Comparison of ENCODE assay signal across 8 mouse cellular contexts in genomic region chr9:64050513-64051065, GRCm38 (mm10). TPM values are rescaled to one million over a fixed set of nuclear protein-coding genes. Genes with fewer than 3 reads are reported as not detected.
DNase-seq lines count a peak whose midpoint lies in the region; ATAC-seq lines count a peak whose summit lies in the region.

No protein-coding gene starts in this region.

- H3K36me3 ChIP-seq in limb, embryonic 12.5 days: no peaks in the 10 kb centered on the region
- H3K36me3 ChIP-seq in neural tube, embryonic 14.5 days (ENCODE audit: control insufficient read depth, insufficient read depth, low read length): no peaks in the 10 kb centered on the region

- H3K4me2 ChIP-seq in limb, embryonic 12.5 days: peak overlapping the region; percentile 71
- peak overlapping the region; percentile 47 for H3K4me2 ChIP-seq in neural tube, embryonic 14.5 days (ENCODE audit: low read depth, low read length)

- 30% methylated on average over 8 of the region's 8 CpGs for WGBS in limb, embryonic 12.5 days
- WGBS in neural tube, embryonic 14.5 days: 45% methylated on average over 8 of the region's 8 CpGs

- H3K27ac ChIP-seq in limb, embryonic 12.5 days: peak overlapping the region; percentile 59
- no peak overlapping the region for H3K27ac ChIP-seq in neural tube, embryonic 14.5 days (ENCODE audit: low read depth, low read length)

- ATAC-seq in limb, embryonic 12.5 days (ENCODE audit: insufficient number of reproducible peaks, insufficient read depth, low FRiP score, low TSS enrichment, low read depth): no peak
- ATAC-seq in neural tube, embryonic 14.5 days (ENCODE audit: low read depth): no peak

- peak; percentile 78 to 92 for DNase-seq in adrenal gland, adult (ENCODE audit: inconsistent age in 2 of 2, low spot score in 1 of 2)
- DNase-seq in adrenal gland, postnatal 4 days (ENCODE audit: low spot score in 2 of 2): no peak
- DNase-seq in R1 (ENCODE audit: low read depth, low spot score): peak; percentile 36
- peak; percentile 46 to 61 for DNase-seq in heart, adult 18-20 months
- no peak for DNase-seq in layer of hippocampus, adult 18-20 months (ENCODE audit: low spot score in 2 of 2)
- DNase-seq in testis, postnatal 14 days (ENCODE audit: low spot score): no peak

- peak overlapping the region; percentile 37; the same call in 1 of the 2 replicates for H3K4me3 ChIP-seq in limb, embryonic 12.5 days (replicated peaks)
- H3K4me3 ChIP-seq in neural tube, embryonic 14.5 days (ENCODE audit: low read depth, low read length): no peak overlapping the region

- peaks cover 24% of the 10 kb centered on the region for H3K4me1 ChIP-seq in limb, embryonic 12.5 days (replicated peaks)
- H3K4me1 ChIP-seq in neural tube, embryonic 14.5 days (ENCODE audit: control insufficient read depth, insufficient read depth, low read length): peaks cover 5% of the 10 kb centered on the region; the same call in 1 of the 2 replicates

- H3K27me3 ChIP-seq in limb, embryonic 12.5 days: no peaks in the 10 kb centered on the region
- H3K27me3 ChIP-seq in neural tube, embryonic 14.5 days (ENCODE audit: control insufficient read depth, insufficient read depth, low read length): no peaks in the 10 kb centered on the region

- peak overlapping the region; percentile 55 for H3K9ac ChIP-seq in limb, embryonic 12.5 days (replicated peaks)
- no peak overlapping the region for H3K9ac ChIP-seq in neural tube, embryonic 14.5 days (replicated peaks; ENCODE audit: low read depth, low read length)

- H3K9me3 ChIP-seq in limb, embryonic 12.5 days: no peaks in the 10 kb centered on the region
- H3K9me3 ChIP-seq in neural tube, embryonic 14.5 days (ENCODE audit: control insufficient read depth, low read length): no peaks in the 10 kb centered on the region

RNA-seq across cellular contexts. Expression of gene Smad6, which starts 28.7 kb away (rescaled TPM):
- total RNA-seq in adrenal gland, postnatal 4 days (2021): 10 to 100 TPM; 28.8 to 32.9 TPM
- 10 to 100 TPM in 1 of 2 experiments, 1 to 10 TPM in 1; 9.0 to 11.3 TPM for total RNA-seq in heart, adult 18-20 months (2021)
- polyA plus RNA-seq in limb, embryonic 12.5 days (2016; fragmentation: Nextera tagmentation; extraction: Ambion mirVana): 23.5 and 23.9 TPM in 2 replicates
- 1.0 and 2.2 TPM in 2 replicates for polyA plus RNA-seq in neural tube, embryonic 14.5 days (2014; fragmentation: Nextera tagmentation; extraction: Ambion mirVana)
- total RNA-seq in layer of hippocampus, adult 18-20 months (2021): 1 to 10 TPM; 1.3 to 2.5 TPM

Comparison
In these comparisons a context has a peak if more than half of its experiments do, and no peak if none do; other contexts are left out.
1. DNase-seq: peak in adrenal gland, adult (2 of 2), R1 (single experiment) and heart, adult 18-20 months (2 of 2); none in adrenal gland, postnatal 4 days (0 of 2), layer of hippocampus, adult 18-20 months (0 of 2) and testis, postnatal 14 days (single experiment).